Mouse (Mus musculus): Measurements from ENCODE around the gene Col17a1.
A peak's percentile ranks its signal among the peaks of the same experiment; 100 is the strongest.

The Col17a1 gene

GRCm38 (mm10) chr19:47659765-47660408 lies 32.0 kb downstream of the Col17a1 start:
- DNase-seq = no peak

GRCm38 (mm10) chr19:47658914-47659535 lies 32.9 kb downstream of the Col17a1 start:
- no peak for DNase-seq

GRCm38 (mm10) chr19:47654896-47655295 lies 37.0 kb downstream of the Col17a1 start:
- DNase-seq = no peak

GRCm38 (mm10) chr19:47653173-47653572 lies 38.7 kb downstream of the Col17a1 start:
- no peak for DNase-seq

- DNase-seq = no peak
These were observed 39.6 kb downstream of the Col17a1 start for GRCm38 (mm10) chr19:47652255-47652654.

- DNase-seq = no peak
These were observed 40.8 kb downstream of the Col17a1 start for GRCm38 (mm10) chr19:47651160-47651480.

GRCm38 (mm10) chr19:47650366-47651159 lies 41.3 kb downstream of the Col17a1 start:
- no peak for DNase-seq

GRCm38 (mm10) chr19:47649071-47649470 lies 42.8 kb downstream of the Col17a1 start:
- DNase-seq = no peak

- no peak for DNase-seq
These were observed 45.3 kb downstream of the Col17a1 start for GRCm38 (mm10) chr19:47646508-47647120.

- DNase-seq = no peak
These were observed 46.3 kb downstream of the Col17a1 start for GRCm38 (mm10) chr19:47645583-47645982.

GRCm38 (mm10) chr19:47643910-47644309 lies 48.0 kb downstream of the Col17a1 start:
- no peak for DNase-seq

- no peak for DNase-seq
These were observed 56.5 kb downstream of the Col17a1 start for GRCm38 (mm10) chr19:47635380-47635779.

- peak; percentile 12 for DNase-seq
These were observed 60.1 kb downstream of the Col17a1 start for GRCm38 (mm10) chr19:47631799-47632198.

- no peak for DNase-seq
These were observed 61.5 kb downstream of the Col17a1 start for GRCm38 (mm10) chr19:47630381-47630780.

- no peak for DNase-seq
These were observed 62.8 kb downstream of the Col17a1 start for GRCm38 (mm10) chr19:47629068-47629467.

- no peak for DNase-seq
These were observed 64.4 kb downstream of the Col17a1 start for GRCm38 (mm10) chr19:47627450-47627849.

- DNase-seq = no peak
These were observed 66.8 kb downstream of the Col17a1 start for GRCm38 (mm10) chr19:47624940-47625711.

GRCm38 (mm10) chr19:47621478-47621877 lies 70.4 kb downstream of the Col17a1 start:
- DNase-seq = no peak

GRCm38 (mm10) chr19:47613442-47613841 lies 78.5 kb downstream of the Col17a1 start:
- no peak for DNase-seq

- no peak for DNase-seq
These were observed 83.4 kb downstream of the Col17a1 start for GRCm38 (mm10) chr19:47608513-47608912.
